Mouse (Mus musculus): ENCODE data around the gene Purb.
A peak's percentile ranks its signal among the peaks of the same experiment; 100 is the strongest.

GRCm38 (mm10) chr11:6489691-6490503, 14.2 kb upstream of the Purb start:
- TF ChIP-seq CTCF (IDR thresholded peaks at IDR 0.05; ENCODE audit: extremely low read depth, insufficient read depth, low read length): peak; percentile 48
- TF ChIP-seq POLR2A (IDR thresholded peaks at IDR 0.05; ENCODE audit: extremely low read depth, insufficient read depth, low read length): no peak
